Mouse (Mus musculus) stomach, embryonic 14.5 days (tissue): Measurements from ENCODE around the gene Galk2. TPM values are rescaled to one million over a fixed set of nuclear protein-coding genes. Genes with fewer than 3 reads are reported as not detected.

Experiments used
- ATAC-seq: fragments of 200-750 bp; cut with Nextera tagmentation; 2 replicates; pipeline ENCODE4 v1.8.0; 2017; ENCODE audit warnings: low read depth, moderate TSS enrichment; ENCODE audit not compliant: insufficient number of reproducible peaks, insufficient read depth, low FRiP score
- H3K27ac ChIP-seq: fragments of 300-500 bp; sonication (generic); 2 replicates; pipeline ENCODE4 v1.5.1; 2014; ENCODE audit warnings: mild to moderate bottlenecking, low read length, moderate library complexity, mixed read lengths
- H3K27me3 ChIP-seq: fragments of 300-500 bp; sonication (generic); 2 replicates; pipeline ENCODE4 v1.6.1; 2014; ENCODE audit warnings: low read length, control low read depth, mixed read lengths; ENCODE audit not compliant: control insufficient read depth, insufficient read depth
- H3K36me3 ChIP-seq: fragments of 300-500 bp; sonication (generic); 2 replicates; pipeline ENCODE4 v1.6.1; 2014; ENCODE audit warnings: mild to moderate bottlenecking, control low read depth, low read length, moderate library complexity, mixed read lengths; ENCODE audit not compliant: control insufficient read depth, insufficient read depth
- H3K4me1 ChIP-seq: fragments of 300-500 bp; sonication (generic); 2 replicates; pipeline ENCODE4 v1.6.1; 2014; ENCODE audit warnings: low read length, control low read depth, mixed read lengths; ENCODE audit not compliant: control insufficient read depth, insufficient read depth
- H3K4me2 ChIP-seq: fragments of 300-500 bp; sonication (generic); replicated peaks from 2 replicates; pipeline ENCODE4 v1.6.1; 2014; ENCODE audit warnings: low read depth, low read length, control low read depth
- H3K4me3 ChIP-seq: fragments of 300-500 bp; sonication (generic); 2 replicates; pipeline ENCODE4 v1.5.1; 2014; ENCODE audit warnings: low read depth, low read length, control low read depth
- H3K9ac ChIP-seq: fragments of 300-500 bp; sonication (generic); replicated peaks from 2 replicates; pipeline ENCODE4 v1.6.1; 2014; ENCODE audit warnings: low read depth, mild to moderate bottlenecking, control low read depth, low read length, moderate library complexity, mixed read lengths
- H3K9me3 ChIP-seq: fragments of 300-500 bp; sonication (generic); 2 replicates; pipeline ENCODE4 v1.6.1; 2016; ENCODE audit warnings: low read depth, low read length, control low read depth; ENCODE audit not compliant: control insufficient read depth
- WGBS: fragments of 180-500 bp; shearing (Covaris S2); extraction: QIAGEN DNeasy Blood & Tissue Kit; methylation state at CpG from one replicate; pipeline ENCODE4 v1.1.7; 2014; 5-methylcytosine and 5-hydroxymethylcytosine counted together
- polyA plus RNA-seq: library from polyadenylated mRNA; unstranded; fragments of >200 nt; fragmentation: Nextera tagmentation; extraction: Ambion mirVana; gene quantifications from 2 replicates; pipeline ENCODE4 v1.2.1, GENCODE M21; 2014

The Galk2 gene
- polyA plus RNA-seq, 1 experiment from 2014 or later, result 42.6 TPM

DNA sequence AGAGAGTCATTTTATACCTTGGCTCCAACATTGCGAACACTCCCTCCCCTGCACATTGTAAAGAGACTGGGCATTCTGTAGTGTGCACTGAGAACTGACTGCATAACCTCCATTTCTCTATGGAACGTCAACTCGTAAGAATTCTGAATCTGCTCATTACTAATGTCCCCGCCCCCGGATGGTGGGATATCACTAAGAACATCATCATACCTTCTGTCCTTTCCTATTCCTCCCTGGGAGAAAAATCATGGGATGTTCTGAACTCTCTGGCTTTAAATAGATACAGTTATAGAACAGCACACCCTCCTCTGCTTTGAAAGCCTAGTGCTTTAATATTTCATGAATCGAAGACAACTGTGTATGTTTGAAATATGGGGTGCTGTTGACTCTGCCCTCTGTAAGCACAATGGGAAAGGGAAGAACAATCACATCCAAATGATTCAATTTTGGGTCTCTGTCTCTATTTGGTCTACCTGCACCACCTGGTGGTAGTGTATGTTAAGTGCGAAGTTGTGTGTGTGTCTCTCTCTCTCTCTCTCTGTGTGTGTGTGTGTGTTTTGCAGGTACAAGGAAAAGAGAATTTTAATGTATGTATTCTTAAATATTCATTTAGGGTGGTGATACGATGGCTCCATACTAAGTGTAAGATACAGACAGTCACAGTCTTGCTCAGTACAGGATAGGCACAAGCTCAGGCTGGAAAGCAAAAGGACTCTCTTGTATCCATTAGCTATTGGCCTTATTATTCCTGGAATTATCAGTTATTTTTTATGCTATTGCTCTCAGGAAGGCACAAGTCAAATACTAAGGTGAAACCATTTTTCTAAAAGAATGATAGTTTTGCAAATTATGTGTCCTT lies 174.4 kb downstream of the Galk2 start:
- Histone ChIP-seq H3K4me3 (no peak overlapping the region), H3K27me3 (no peaks in the 10 kb centered on the region), H3K9me3 (no peaks in the 10 kb centered on the region), H3K27ac (no peak overlapping the region), H3K36me3 (no peaks in the 10 kb centered on the region), H3K4me2 (no peak overlapping the region), H3K9ac (no peak overlapping the region), H3K4me1 (peaks cover 9% of the 10 kb centered on the region)
- 0 out of 2 replicates have a peak, but pooled peaks have one; percentile 30 for ATAC-seq
- 74% methylated on average over 8 of the region's 8 CpGs for WGBS

Other genes starting within 250 kb of the Galk2 start
- gene Cep152, start 234.0 kb upstream of the Galk2 start, polyA plus RNA-seq, result 7.0 and 7.4 TPM in 2 replicates
- gene Eid1, start 186.0 kb upstream of the Galk2 start, polyA plus RNA-seq, result 196 and 208 TPM in 2 replicates
- 2.3 and 3.6 TPM in 2 replicates for gene Shc4, start 135.0 kb upstream of the Galk2 start, polyA plus RNA-seq
- 25.3 and 26.9 TPM in 2 replicates for gene Secisbp2l, start 76.2 kb upstream of the Galk2 start, polyA plus RNA-seq
- 81.3 and 83.0 TPM in 2 replicates for gene Cops2, start within 50 bp of the Galk2 start, polyA plus RNA-seq
- gene Fgf7, start 175.5 kb downstream of the Galk2 start, polyA plus RNA-seq, result 4.5 and 6.4 TPM in 2 replicates